Mouse (Mus musculus) MEL (cell line): ENCODE measurements around the gene 4930519G04Rik.
"Not testable (repeated sequence)": the region's sequence is repeated elsewhere in the genome, so short reads cannot be mapped to it uniquely, and the experiment has no call there.

Source experiments
- CHD2 ChIP-seq: IDR thresholded peaks from 2 replicates; pipeline ENCODE4 v1.6.1; 2011; ENCODE audit warnings: low read length, improper control_type of control experiment
- CTCF ChIP-seq, 3 experiments: IDR thresholded peaks in 2 of 3; conservative IDR thresholded peaks in 1 of 3; 2 replicates each; pipeline ENCODE4 v1.5.1; 2011 to 2012; ENCODE audit warnings: low read length in 3 of 3, low read depth in 2 of 3, mild to moderate bottlenecking in 2 of 3, improper control_type of control experiment in 1 of 3, inconsistent platforms in 1 of 3, mixed read lengths in 1 of 3, moderate library complexity in 1 of 3; ENCODE audit not compliant: control insufficient read depth in 1 of 3, insufficient read depth in 1 of 3, poor library complexity in 1 of 3, severe bottlenecking in 1 of 3
- EP300 ChIP-seq, 2 experiments: IDR thresholded peaks; 2 replicates each; pipeline ENCODE4 v1.6.1; 2011; ENCODE audit warnings: improper control_type of control experiment in 2 of 2, low read length in 2 of 2, low read depth in 1 of 2, mild to moderate bottlenecking in 1 of 2
- HCFC1 ChIP-seq: IDR thresholded peaks from 2 replicates; pipeline ENCODE4 v1.6.1; 2012; ENCODE audit warnings: low read depth, mild to moderate bottlenecking, inconsistent platforms, low read length, improper control_type of control experiment, moderate library complexity
- MAX ChIP-seq: IDR thresholded peaks from 2 replicates; pipeline ENCODE4 v1.6.1; 2011; ENCODE audit warnings: low read length, improper control_type of control experiment
- MXI1 ChIP-seq: IDR thresholded peaks from 2 replicates; pipeline ENCODE4 v1.6.1; 2011; ENCODE audit warnings: mild to moderate bottlenecking, low read depth, low read length, improper control_type of control experiment
- POLR2A ChIP-seq, 2 experiments: IDR thresholded peaks; 2 replicates each; pipeline ENCODE4 v1.6.1; 2011 to 2012; ENCODE audit warnings: low read length in 2 of 2, mild to moderate bottlenecking in 2 of 2, control low read depth in 1 of 2, improper control_type of control experiment in 1 of 2, low read depth in 1 of 2, moderate library complexity in 1 of 2; ENCODE audit not compliant: control insufficient read depth in 1 of 2, insufficient read depth in 1 of 2, poor library complexity in 1 of 2
- SIN3A ChIP-seq: IDR thresholded peaks from 2 replicates; pipeline ENCODE4 v1.6.1; 2012; ENCODE audit warnings: low read length, improper control_type of control experiment, inconsistent platforms
- TAL1 ChIP-seq: IDR thresholded peaks from 2 replicates; pipeline ENCODE4 v1.6.1; 2012; ENCODE audit warnings: mild to moderate bottlenecking, inconsistent platforms, low read length, moderate library complexity, mixed read lengths
- UBTF ChIP-seq: IDR thresholded peaks from 2 replicates; pipeline ENCODE4 v1.6.1; 2012; ENCODE audit warnings: low read depth, mild to moderate bottlenecking, inconsistent platforms, low read length, improper control_type of control experiment, moderate library complexity, borderline replicate concordance; ENCODE audit not compliant: insufficient read depth
- USF1 ChIP-seq: IDR thresholded peaks from 2 replicates; pipeline ENCODE4 v1.6.1; 2014; ENCODE audit warnings: low read depth, mild to moderate bottlenecking, inconsistent platforms, low read length, improper control_type of control experiment, moderate library complexity

GRCm38 (mm10) chr5:114844371-114844770 lies 9.1 kb upstream of the 4930519G04Rik start:
- TF ChIP-seq CTCF (IDR thresholded peaks at IDR 0.05 in 2 of 3, conservative IDR thresholded peaks at IDR 0.05 in 1 of 3; ENCODE audit: control insufficient read depth in 1 of 3, insufficient read depth in 1 of 3, low read depth in 2 of 3, low read length in 3 of 3, poor library complexity in 1 of 3, severe bottlenecking in 1 of 3); UBTF; EP300 (IDR thresholded peaks at IDR 0.05; ENCODE audit: low read depth in 1 of 2, low read length in 2 of 2); MAX; POLR2A (IDR thresholded peaks at IDR 0.05; ENCODE audit: control insufficient read depth in 1 of 2, insufficient read depth in 1 of 2, low read depth in 1 of 2, low read length in 2 of 2, poor library complexity in 1 of 2); USF1; HCFC1; SIN3A; TAL1; CHD2; MXI1: not testable (repeated sequence)
